Mouse (Mus musculus): ENCODE measurements around the gene Asic3. TPM values are rescaled to one million over a fixed set of nuclear protein-coding genes. Genes with fewer than 3 reads are reported as not detected.

The Asic3 gene
- polyA plus RNA-seq, 1 experiment: 0.24 TPM

GRCm38 (mm10) chr5:24409466-24409865 lies 3.7 kb upstream of the Asic3 start:
- Histone ChIP-seq H3K36me3 (ENCODE audit: control insufficient read depth, insufficient read depth) (no peaks in the 10 kb centered on the region), H3K27me3 (ENCODE audit: control insufficient read depth, insufficient read depth, insufficient read length) (no peaks in the 10 kb centered on the region)
- no peak for TF ChIP-seq TCF3 (IDR thresholded peaks at IDR 0.05; ENCODE audit: insufficient read length, low read depth)
- TF ChIP-seq MYOD1 (IDR thresholded peaks at IDR 0.05; ENCODE audit: control insufficient read depth in 1 of 3, insufficient read length in 2 of 3, low read depth in 2 of 3): peak in 2 of 3 experiments; percentile 96 to 98
- peak; percentile 37 for TF ChIP-seq USF1 (IDR thresholded peaks at IDR 0.05; ENCODE audit: low read depth)
- TF ChIP-seq CEBPB (IDR thresholded peaks at IDR 0.05; ENCODE audit: insufficient read depth, poor library complexity, severe bottlenecking): no peak
- TF ChIP-seq MYOG (IDR thresholded peaks at IDR 0.05; ENCODE audit: control insufficient read depth in 1 of 3, insufficient read depth in 1 of 3, insufficient read length in 2 of 3, low read depth in 2 of 3): peak in 2 of 3 experiments; percentile 93 to 97
- TF ChIP-seq POLR2AphosphoS2 (IDR thresholded peaks at IDR 0.05; ENCODE audit: insufficient read length, low read depth): peak; percentile 33
- peak; percentile 16 for TF ChIP-seq TCF12 (IDR thresholded peaks at IDR 0.05; ENCODE audit: insufficient read depth, poor library complexity, severe bottlenecking)
- no peak for TF ChIP-seq E2F4 (IDR thresholded peaks at IDR 0.05; ENCODE audit: insufficient read depth)
- TF ChIP-seq POLR2A (IDR thresholded peaks at IDR 0.05; ENCODE audit: insufficient read length, low read depth): no peak
- TF ChIP-seq REST (IDR thresholded peaks at IDR 0.05; ENCODE audit: insufficient read depth, insufficient read length): no peak
- no peak for TF ChIP-seq SRF (IDR thresholded peaks at IDR 0.05; ENCODE audit: control insufficient read depth, insufficient read length, low read depth)
- TF ChIP-seq MAX (IDR thresholded peaks at IDR 0.05; ENCODE audit: low read depth): no peak

GRCm38 (mm10) chr5:24412063-24412462 lies 1.1 kb upstream of the Asic3 start:
- no peak overlapping the region for H3ac ChIP-seq (ENCODE audit: control insufficient read depth, insufficient read length)
- no peaks in the 10 kb centered on the region for H3K79me2 ChIP-seq (ENCODE audit: control insufficient read depth, insufficient read depth)
- H3K4me2 ChIP-seq (ENCODE audit: low read depth): no peak overlapping the region
- no peak overlapping the region for H3K4me3 ChIP-seq
- TF ChIP-seq USF1 (IDR thresholded peaks at IDR 0.05; ENCODE audit: low read depth) (peak; percentile 72), E2F4 (IDR thresholded peaks at IDR 0.05; ENCODE audit: insufficient read depth) (no peak), MYOG (IDR thresholded peaks at IDR 0.05; ENCODE audit: control insufficient read depth in 1 of 3, insufficient read depth in 1 of 3, insufficient read length in 2 of 3, low read depth in 2 of 3) (no peak), CEBPB (IDR thresholded peaks at IDR 0.05; ENCODE audit: insufficient read depth, poor library complexity, severe bottlenecking) (no peak)
- no peaks in the 10 kb centered on the region for H3K36me3 ChIP-seq (ENCODE audit: control insufficient read depth, insufficient read depth)
- H3K27me3 ChIP-seq (ENCODE audit: control insufficient read depth, insufficient read depth, insufficient read length): no peaks in the 10 kb centered on the region

More at GRCm38 (mm10) chr5:24409466-24409865, 3.7 kb upstream of the Asic3 start:
- Histone ChIP-seq H3K4me2 (ENCODE audit: low read depth) (peak overlapping the region; percentile 2), H3ac (ENCODE audit: control insufficient read depth, insufficient read length) (no peak overlapping the region), H3K4me3 (no peak overlapping the region), H3K79me2 (ENCODE audit: control insufficient read depth, insufficient read depth) (no peaks in the 10 kb centered on the region)

- Histone ChIP-seq H3K4me2 (ENCODE audit: low read depth) (no peak overlapping the region), H3ac (ENCODE audit: control insufficient read depth, insufficient read length) (no peak overlapping the region), H3K79me2 (ENCODE audit: control insufficient read depth, insufficient read depth) (no peaks in the 10 kb centered on the region), H3K27me3 (ENCODE audit: control insufficient read depth, insufficient read depth, insufficient read length) (no peaks in the 10 kb centered on the region), H3K4me3 (no peak overlapping the region), H3K36me3 (ENCODE audit: control insufficient read depth, insufficient read depth) (no peaks in the 10 kb centered on the region)
- TF ChIP-seq MYOD1 (IDR thresholded peaks at IDR 0.05; ENCODE audit: control insufficient read depth in 1 of 3, insufficient read length in 2 of 3, low read depth in 2 of 3) (no peak), TCF3 (IDR thresholded peaks at IDR 0.05; ENCODE audit: insufficient read length, low read depth) (no peak), MAX (IDR thresholded peaks at IDR 0.05; ENCODE audit: low read depth) (no peak), CEBPB (IDR thresholded peaks at IDR 0.05; ENCODE audit: insufficient read depth, poor library complexity, severe bottlenecking) (no peak), TCF12 (IDR thresholded peaks at IDR 0.05; ENCODE audit: insufficient read depth, poor library complexity, severe bottlenecking) (no peak), POLR2A (IDR thresholded peaks at IDR 0.05; ENCODE audit: insufficient read length, low read depth) (no peak), REST (IDR thresholded peaks at IDR 0.05; ENCODE audit: insufficient read depth, insufficient read length) (no peak), SRF (IDR thresholded peaks at IDR 0.05; ENCODE audit: control insufficient read depth, insufficient read length, low read depth) (no peak), USF1 (IDR thresholded peaks at IDR 0.05; ENCODE audit: low read depth) (no peak), POLR2AphosphoS2 (IDR thresholded peaks at IDR 0.05; ENCODE audit: insufficient read length, low read depth) (no peak), MYOG (IDR thresholded peaks at IDR 0.05; ENCODE audit: control insufficient read depth in 1 of 3, insufficient read depth in 1 of 3, insufficient read length in 2 of 3, low read depth in 2 of 3) (no peak), E2F4 (IDR thresholded peaks at IDR 0.05; ENCODE audit: insufficient read depth) (no peak)
Measured at GRCm38 (mm10) chr5:24413938-24414337, 746 bp downstream of the Asic3 start.

- Histone ChIP-seq H3K36me3 (ENCODE audit: control insufficient read depth, insufficient read depth) (peaks cover 4% of the 10 kb centered on the region), H3K4me3 (no peak overlapping the region), H3K27me3 (ENCODE audit: control insufficient read depth, insufficient read depth, insufficient read length) (no peaks in the 10 kb centered on the region), H3K4me2 (ENCODE audit: low read depth) (peak overlapping the region; percentile 44), H3K79me2 (ENCODE audit: control insufficient read depth, insufficient read depth) (no peaks in the 10 kb centered on the region), H3ac (ENCODE audit: control insufficient read depth, insufficient read length) (no peak overlapping the region)
- no peak for TF ChIP-seq MYOD1 (IDR thresholded peaks at IDR 0.05; ENCODE audit: control insufficient read depth in 1 of 3, insufficient read length in 2 of 3, low read depth in 2 of 3)
- TF ChIP-seq REST (IDR thresholded peaks at IDR 0.05; ENCODE audit: insufficient read depth, insufficient read length): peak; percentile 63
Measured at GRCm38 (mm10) chr5:24416222-24416736, 3.1 kb downstream of the Asic3 start.

GRCm38 (mm10) chr5:24417587-24417986 lies 4.4 kb downstream of the Asic3 start:
- H3K27me3 ChIP-seq (ENCODE audit: control insufficient read depth, insufficient read depth, insufficient read length): no peaks in the 10 kb centered on the region
- no peak overlapping the region for H3ac ChIP-seq (ENCODE audit: control insufficient read depth, insufficient read length)
- no peak overlapping the region for H3K4me3 ChIP-seq
- peaks cover 2% of the 10 kb centered on the region for H3K79me2 ChIP-seq (ENCODE audit: control insufficient read depth, insufficient read depth)
- TF ChIP-seq POLR2A (IDR thresholded peaks at IDR 0.05; ENCODE audit: insufficient read length, low read depth) (no peak), SRF (IDR thresholded peaks at IDR 0.05; ENCODE audit: control insufficient read depth, insufficient read length, low read depth) (no peak), MYOG (IDR thresholded peaks at IDR 0.05; ENCODE audit: control insufficient read depth in 1 of 3, insufficient read depth in 1 of 3, insufficient read length in 2 of 3, low read depth in 2 of 3) (no peak), MAX (IDR thresholded peaks at IDR 0.05; ENCODE audit: low read depth) (no peak), REST (IDR thresholded peaks at IDR 0.05; ENCODE audit: insufficient read depth, insufficient read length) (no peak), POLR2AphosphoS2 (IDR thresholded peaks at IDR 0.05; ENCODE audit: insufficient read length, low read depth) (no peak), CEBPB (IDR thresholded peaks at IDR 0.05; ENCODE audit: insufficient read depth, poor library complexity, severe bottlenecking) (no peak), TCF3 (IDR thresholded peaks at IDR 0.05; ENCODE audit: insufficient read length, low read depth) (no peak), USF1 (IDR thresholded peaks at IDR 0.05; ENCODE audit: low read depth) (no peak), TCF12 (IDR thresholded peaks at IDR 0.05; ENCODE audit: insufficient read depth, poor library complexity, severe bottlenecking) (no peak), MYOD1 (IDR thresholded peaks at IDR 0.05; ENCODE audit: control insufficient read depth in 1 of 3, insufficient read length in 2 of 3, low read depth in 2 of 3) (no peak), E2F4 (IDR thresholded peaks at IDR 0.05; ENCODE audit: insufficient read depth) (no peak)
- H3K36me3 ChIP-seq (ENCODE audit: control insufficient read depth, insufficient read depth): peaks cover 7% of the 10 kb centered on the region
- no peak overlapping the region for H3K4me2 ChIP-seq (ENCODE audit: low read depth)

All from myocyte (in vitro differentiated cells).